Mouse (Mus musculus) forebrain, embryonic 11.5 days (tissue): ENCODE data around the gene Corin. TPM values are rescaled to one million over a fixed set of nuclear protein-coding genes. Genes with fewer than 3 reads are reported as not detected.

Experiments
- ATAC-seq: fragments of 200-750 bp; cut with Nextera tagmentation; replicated peaks from 2 replicates; pipeline ENCODE4 v1.8.0; 2017; ENCODE audit warnings: moderate TSS enrichment; ENCODE audit not compliant: low FRiP score
- DNase-seq: peaks from one replicate; pipeline ENCODE4 v3.0.0-alpha.2; 2017; ENCODE audit warnings: low spot score
- H3K27ac ChIP-seq: fragments of 300-500 bp; sonication (generic); 2 replicates; pipeline ENCODE4 v1.5.1; 2014; ENCODE audit warnings: low read depth, low read length
- H3K27me3 ChIP-seq: fragments of 300-500 bp; sonication (generic); 2 replicates; pipeline ENCODE4 v1.6.1; 2014; ENCODE audit warnings: mild to moderate bottlenecking, low read length, mixed read lengths; ENCODE audit not compliant: control insufficient read depth, insufficient read depth
- H3K36me3 ChIP-seq: fragments of 300-500 bp; sonication (generic); 2 replicates; pipeline ENCODE4 v1.6.1; 2014; ENCODE audit warnings: mild to moderate bottlenecking, low read length, moderate library complexity, mixed read lengths; ENCODE audit not compliant: control insufficient read depth, insufficient read depth
- H3K4me1 ChIP-seq: fragments of 300-500 bp; sonication (generic); replicated peaks from 2 replicates; pipeline ENCODE4 v1.6.1; 2014; ENCODE audit warnings: low read length, mixed read lengths; ENCODE audit not compliant: control insufficient read depth, insufficient read depth
- H3K4me2 ChIP-seq: fragments of 300-500 bp; sonication (generic); 2 replicates; pipeline ENCODE4 v1.6.1; 2014; ENCODE audit warnings: low read depth, mild to moderate bottlenecking, low read length, moderate library complexity, mixed read lengths; ENCODE audit not compliant: severe bottlenecking
- H3K4me3 ChIP-seq: fragments of 300-500 bp; sonication (generic); 2 replicates; pipeline ENCODE4 v1.5.1; 2014; ENCODE audit warnings: low read depth, low read length
- H3K9ac ChIP-seq: fragments of 300-500 bp; sonication (generic); 2 replicates; pipeline ENCODE4 v1.6.1; 2014; ENCODE audit warnings: low read length
- H3K9me3 ChIP-seq: fragments of 300-500 bp; sonication (generic); 2 replicates; pipeline ENCODE4 v1.6.1; 2016; ENCODE audit warnings: low read length, mixed read lengths; ENCODE audit not compliant: control insufficient read depth
- WGBS: fragments of 180-500 bp; shearing (Covaris S2); extraction: QIAGEN DNeasy Blood & Tissue Kit; methylation state at CpG from one replicate; pipeline ENCODE4 v1.1.7; 2014; 5-methylcytosine and 5-hydroxymethylcytosine counted together
- polyA plus RNA-seq: library from polyadenylated mRNA; unstranded; fragments of >200 nt; fragmentation: Nextera tagmentation; extraction: Ambion mirVana; gene quantifications from 2 replicates; pipeline ENCODE4 v1.2.1, GENCODE M21; 2014

Corin gene
- polyA plus RNA-seq, 1 experiment from 2014 or later = 2.0 TPM

- DNase-seq (no peak), ATAC-seq (no peak)
- H3K4me1 ChIP-seq = no peaks in the 10 kb centered on the region
- H3K9me3 ChIP-seq = no peaks in the 10 kb centered on the region
- H3K4me2 ChIP-seq = no peak overlapping the region
- WGBS = 85% methylated on average over 4 of the region's 4 CpGs
- no peaks in the 10 kb centered on the region for H3K27me3 ChIP-seq
- no peak overlapping the region for H3K27ac ChIP-seq
- H3K36me3 ChIP-seq = no peaks in the 10 kb centered on the region
- no peak overlapping the region for H3K4me3 ChIP-seq
- no peak overlapping the region for H3K9ac ChIP-seq
Observed at GRCm38 (mm10) chr5:72427556-72427955, 76.7 kb downstream of the Corin start.

DNA sequence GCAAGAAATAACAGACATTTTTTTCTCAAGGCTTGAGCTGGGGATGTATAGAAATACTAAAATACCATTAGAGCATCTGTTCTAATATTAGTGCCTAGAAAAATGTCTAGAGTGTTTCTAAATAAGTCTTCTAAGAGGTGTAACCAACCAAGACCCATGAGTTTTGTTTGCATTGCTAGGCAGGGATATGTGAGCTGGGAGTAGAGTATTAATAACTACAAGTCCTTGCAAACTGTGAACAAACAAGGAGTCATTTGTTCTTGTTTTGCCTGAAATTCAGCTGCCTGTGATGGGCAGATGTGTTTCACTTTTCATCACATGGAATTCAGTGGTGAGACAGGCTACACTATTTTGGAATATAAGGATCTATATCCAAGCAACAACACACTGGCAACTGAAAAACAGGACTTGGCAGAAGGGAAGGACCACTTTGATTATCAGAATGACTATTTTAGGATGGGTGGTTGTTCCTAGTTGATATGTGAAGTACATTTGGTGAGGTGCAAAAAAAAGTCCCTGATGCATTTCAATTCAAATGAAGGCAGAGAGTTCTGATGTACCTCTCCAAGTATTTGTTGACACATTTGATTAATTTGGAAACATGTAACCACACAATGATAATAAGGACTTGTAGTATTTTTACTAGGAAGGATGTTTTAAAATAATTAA is 78.8 kb downstream of the Corin start:
- DNase-seq (no peak), ATAC-seq (no peak)
- no peaks in the 10 kb centered on the region for H3K9me3 ChIP-seq
- no peak overlapping the region for H3K4me3 ChIP-seq
- H3K4me2 ChIP-seq = no peak overlapping the region
- no peaks in the 10 kb centered on the region for H3K4me1 ChIP-seq
- no peaks in the 10 kb centered on the region for H3K27me3 ChIP-seq
- no peak overlapping the region for H3K9ac ChIP-seq
- no peaks in the 10 kb centered on the region for H3K36me3 ChIP-seq
- H3K27ac ChIP-seq = no peak overlapping the region

DNA sequence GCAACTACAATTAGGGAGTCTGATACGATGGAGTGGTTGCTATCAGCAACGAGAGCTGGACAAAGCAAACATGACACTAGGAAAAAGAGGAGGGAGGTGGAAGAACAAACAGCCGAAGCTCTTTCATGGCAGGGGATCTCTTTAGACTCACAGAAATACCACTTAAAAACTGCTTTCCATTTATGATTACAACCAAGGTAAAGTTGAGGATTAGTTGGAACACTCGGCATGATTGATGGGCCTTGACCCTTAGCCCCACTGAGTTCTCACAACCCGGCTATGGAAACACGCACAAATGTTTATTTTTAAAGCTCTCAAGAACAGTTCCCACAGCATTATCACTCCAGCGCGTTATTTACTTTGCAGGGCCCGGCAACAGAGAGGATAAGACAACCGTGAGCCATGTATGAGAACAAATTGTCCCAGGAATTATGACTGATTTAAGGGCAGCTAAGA is 92.4 kb downstream of the Corin start:
- ATAC-seq (0 out of 2 replicates have a peak, but pooled peaks have one; percentile 15), DNase-seq (no peak)
- no peak overlapping the region for H3K27ac ChIP-seq
- H3K4me2 ChIP-seq = no peak overlapping the region
- H3K36me3 ChIP-seq = no peaks in the 10 kb centered on the region
- no peaks in the 10 kb centered on the region for H3K27me3 ChIP-seq
- no peaks in the 10 kb centered on the region for H3K4me1 ChIP-seq
- WGBS = 48% methylated on average over 10 of the region's 10 CpGs
- H3K4me3 ChIP-seq = no peak overlapping the region
- H3K9ac ChIP-seq = no peak overlapping the region
- no peaks in the 10 kb centered on the region for H3K9me3 ChIP-seq

DNA sequence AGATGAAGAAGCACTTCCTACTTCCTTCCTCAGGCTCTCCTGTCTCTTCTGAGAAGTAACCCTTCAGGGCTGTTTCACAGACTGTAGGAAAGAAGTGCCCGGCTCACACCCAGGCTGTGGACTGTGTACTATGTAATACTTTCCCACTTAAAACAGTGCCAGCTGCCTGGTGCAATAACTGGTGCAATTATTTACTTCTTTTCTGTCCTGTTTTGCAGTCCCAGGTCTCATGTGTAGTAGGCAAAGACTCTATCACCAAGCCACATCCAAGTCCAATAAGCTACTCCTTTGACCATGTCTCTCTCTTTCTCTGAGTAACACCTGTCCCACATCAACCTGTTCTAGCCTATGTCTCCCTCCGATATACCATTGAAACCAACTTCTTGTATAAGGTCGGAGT is 93.4 kb downstream of the Corin start:
- H3K27ac ChIP-seq = no peak overlapping the region
- H3K9me3 ChIP-seq = no peaks in the 10 kb centered on the region
- DNase-seq (no peak), ATAC-seq (no peak)
- no peaks in the 10 kb centered on the region for H3K27me3 ChIP-seq
- no peaks in the 10 kb centered on the region for H3K36me3 ChIP-seq
- WGBS = 93% methylated on average over 3 of the region's 3 CpGs
- no peak overlapping the region for H3K4me2 ChIP-seq
- no peak overlapping the region for H3K4me3 ChIP-seq
- H3K9ac ChIP-seq = no peak overlapping the region
- no peaks in the 10 kb centered on the region for H3K4me1 ChIP-seq

DNA sequence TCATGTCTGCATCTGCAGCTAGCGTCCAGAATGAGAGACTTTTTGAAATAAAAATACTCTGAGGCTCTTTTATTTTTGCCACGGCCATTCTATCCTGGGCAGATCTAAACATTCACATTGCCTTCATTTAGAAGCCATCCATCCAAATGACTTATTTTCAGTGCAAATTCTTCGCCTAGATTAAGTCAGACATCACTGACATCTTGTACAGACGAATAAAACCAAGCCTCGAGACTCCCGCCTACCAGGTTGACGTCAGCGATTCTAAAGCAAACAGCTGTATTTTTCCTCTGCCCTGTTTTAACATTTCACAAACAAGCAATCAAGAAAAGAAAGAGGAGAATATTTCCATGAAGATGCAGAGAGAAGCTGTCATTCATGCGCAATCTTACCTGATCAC is 100.9 kb downstream of the Corin start:
- WGBS = 87% methylated on average over 9 of the region's 9 CpGs
- DNase-seq (no peak), ATAC-seq (no peak)
- Histone ChIP-seq H3K27me3 (no peaks in the 10 kb centered on the region), H3K36me3 (no peaks in the 10 kb centered on the region), H3K9ac (no peak overlapping the region), H3K27ac (no peak overlapping the region), H3K4me2 (no peak overlapping the region), H3K4me3 (no peak overlapping the region), H3K4me1 (0 out of 2 replicates have a peak, but pooled peaks cover 2% of the 10 kb centered on the region), H3K9me3 (no peaks in the 10 kb centered on the region)

DNA sequence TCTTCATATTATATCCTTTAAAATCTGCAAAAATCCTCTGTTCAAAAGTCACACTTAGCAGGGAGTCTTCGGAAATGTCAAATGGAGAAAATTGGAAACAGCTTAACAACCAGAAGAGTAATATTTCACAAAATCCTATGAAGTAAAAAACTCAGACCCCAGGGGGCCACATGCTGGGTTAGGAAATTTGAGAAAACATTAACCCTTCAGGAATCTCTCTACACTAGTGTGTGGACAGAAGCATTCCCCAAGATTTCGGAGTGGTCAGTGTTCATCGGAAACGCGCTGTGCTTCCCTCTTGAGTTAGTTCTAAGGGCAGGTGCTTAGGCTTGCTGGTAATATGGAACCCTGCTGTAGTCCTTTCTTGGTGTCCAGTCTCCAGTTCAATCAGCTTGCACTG is 101.4 kb downstream of the Corin start:
- Histone ChIP-seq H3K4me1 (0 out of 2 replicates have a peak, but pooled peaks cover 2% of the 10 kb centered on the region), H3K4me3 (no peak overlapping the region), H3K9me3 (no peaks in the 10 kb centered on the region), H3K9ac (no peak overlapping the region), H3K27me3 (no peaks in the 10 kb centered on the region), H3K4me2 (no peak overlapping the region), H3K27ac (no peak overlapping the region), H3K36me3 (no peaks in the 10 kb centered on the region)
- DNase-seq (no peak), ATAC-seq (no peak)
- 73% methylated on average over 5 of the region's 5 CpGs for WGBS

GRCm38 (mm10) chr5:72401778-72402177 is 102.5 kb downstream of the Corin start:
- H3K9me3 ChIP-seq = no peaks in the 10 kb centered on the region
- H3K4me1 ChIP-seq = 0 out of 2 replicates have a peak, but pooled peaks cover 2% of the 10 kb centered on the region
- H3K27me3 ChIP-seq = no peaks in the 10 kb centered on the region
- DNase-seq = no peak
- 59% methylated on average over 10 of the region's 10 CpGs for WGBS
- H3K27ac ChIP-seq = no peak overlapping the region
- no peak overlapping the region for H3K4me3 ChIP-seq
- H3K4me2 ChIP-seq = no peak overlapping the region
- no peak overlapping the region for H3K9ac ChIP-seq
- no peaks in the 10 kb centered on the region for H3K36me3 ChIP-seq
- 0 out of 2 replicates have a peak, but pooled peaks have one; percentile 24 for ATAC-seq

DNA sequence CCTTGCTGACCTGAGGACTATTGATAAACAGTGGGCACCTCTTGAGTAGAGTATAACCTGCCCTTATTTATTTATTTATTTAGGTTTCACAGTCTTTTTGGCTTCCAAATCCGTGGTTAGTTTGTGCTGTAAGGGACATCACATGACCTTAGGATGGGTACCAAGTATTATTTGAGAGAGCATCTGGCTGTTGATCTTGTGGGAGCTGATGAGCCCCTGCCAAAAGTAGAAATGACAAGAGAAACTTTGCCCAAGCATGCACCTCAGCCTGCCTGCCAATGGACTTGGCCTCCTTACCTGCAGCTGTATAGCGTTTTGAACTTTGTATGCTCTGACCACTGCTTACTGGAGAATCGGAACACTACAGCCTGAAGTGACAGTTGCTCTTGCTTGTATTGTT is 103.0 kb downstream of the Corin start:
- no peaks in the 10 kb centered on the region for H3K27me3 ChIP-seq
- H3K9ac ChIP-seq = no peak overlapping the region
- H3K4me3 ChIP-seq = no peak overlapping the region
- H3K27ac ChIP-seq = no peak overlapping the region
- WGBS = 90% methylated on average over 3 of the region's 3 CpGs
- ATAC-seq = no peak
- H3K36me3 ChIP-seq = no peaks in the 10 kb centered on the region
- H3K4me2 ChIP-seq = no peak overlapping the region
- H3K4me1 ChIP-seq = 0 out of 2 replicates have a peak, but pooled peaks cover 2% of the 10 kb centered on the region
- H3K9me3 ChIP-seq = no peaks in the 10 kb centered on the region
- DNase-seq = no peak

DNA sequence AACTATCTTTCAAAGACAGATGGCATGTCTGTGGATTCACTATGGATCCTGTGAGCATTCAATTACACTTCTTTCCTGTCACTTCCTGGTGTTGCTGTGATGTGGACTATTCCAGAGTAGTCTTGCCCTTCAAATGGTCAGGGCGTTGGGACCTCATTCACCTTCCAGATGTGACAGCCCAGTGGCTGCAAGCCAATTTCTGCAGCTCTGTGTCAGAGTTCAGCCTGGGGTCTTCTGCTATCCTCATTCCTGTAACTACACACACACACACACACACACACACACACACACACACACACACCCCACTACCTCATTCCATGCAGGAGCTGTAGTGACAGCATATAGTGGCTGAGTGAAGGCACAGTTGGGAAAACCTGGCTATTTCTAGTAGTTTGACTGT is 122.1 kb downstream of the Corin start:
- WGBS = 83% methylated on average over 1 of the region's 1 CpGs
- Histone ChIP-seq H3K4me3 (no peak overlapping the region), H3K9me3 (no peaks in the 10 kb centered on the region), H3K27ac (no peak overlapping the region), H3K36me3 (no peaks in the 10 kb centered on the region), H3K4me2 (no peak overlapping the region), H3K27me3 (no peaks in the 10 kb centered on the region), H3K4me1 (no peaks in the 10 kb centered on the region), H3K9ac (no peak overlapping the region)
- ATAC-seq (no peak), DNase-seq (no peak)
